Mouse (Mus musculus): ENCODE data around the gene Zfp738. TPM values are rescaled to one million over a fixed set of nuclear protein-coding genes. Genes with fewer than 3 reads are reported as not detected.

Gene Zfp738
- 3.3 TPM for polyA plus RNA-seq (2014; fragmentation: Illumina TruSeq; extraction: RNeasy Lipid Tissue Mini Kit (QIAGEN cat#74804); ENCODE audit: insufficient read depth, low read depth, low replicate concordance)

GRCm38 (mm10) chr13:67686971-67687370 lies at the start of gene Zfp738:
TSS of gene Zfp738 (minus strand) at chr13:67687071.

GRCm38 (mm10) chr13:67728641-67729318 lies 41.9 kb upstream of the Zfp738 start, which contains the start of gene Zfp65:
TSS of gene Zfp65 (minus strand) at chr13:67729173.

GRCm38 (mm10) chr13:67637294-67638007 lies 49.4 kb downstream of the Zfp738 start, which contains the start of the genes Gm49345 and Zfp729a:
TSS of gene Gm49345 (minus strand) at chr13:67637769.
TSS of gene Zfp729a (minus strand) at chr13:67637791.

GRCm38 (mm10) chr13:67609066-67609876 lies 77.6 kb downstream of the Zfp738 start, which contains the start of gene Zfp729b:
TSS of gene Zfp729b (minus strand) at chr13:67609707.

Other genes with a start within 250 kb of the Zfp738 start
- gene Zfp874a, start 235.4 kb downstream of the Zfp738 start, polyA plus RNA-seq (2014; fragmentation: Illumina TruSeq; extraction: RNeasy Lipid Tissue Mini Kit (QIAGEN cat#74804); ENCODE audit: insufficient read depth, low read depth, low replicate concordance) = 7.7 TPM
- 7.2 TPM for gene Zfp874b, start 202.8 kb downstream of the Zfp738 start, polyA plus RNA-seq (2014; fragmentation: Illumina TruSeq; extraction: RNeasy Lipid Tissue Mini Kit (QIAGEN cat#74804); ENCODE audit: insufficient read depth, low read depth, low replicate concordance)
- gene Zfp58, start 186.5 kb downstream of the Zfp738 start, polyA plus RNA-seq (2014; fragmentation: Illumina TruSeq; extraction: RNeasy Lipid Tissue Mini Kit (QIAGEN cat#74804); ENCODE audit: insufficient read depth, low read depth, low replicate concordance) = 5.1 TPM
- not detected for gene Gm26965, start 160.9 kb downstream of the Zfp738 start, polyA plus RNA-seq (2014; fragmentation: Illumina TruSeq; extraction: RNeasy Lipid Tissue Mini Kit (QIAGEN cat#74804); ENCODE audit: insufficient read depth, low read depth, low replicate concordance)
- gene Zfp87, start 160.9 kb downstream of the Zfp738 start, polyA plus RNA-seq (2014; fragmentation: Illumina TruSeq; extraction: RNeasy Lipid Tissue Mini Kit (QIAGEN cat#74804); ENCODE audit: insufficient read depth, low read depth, low replicate concordance) = 21.7 TPM
- 4.4 TPM for gene Zfp748, start 133.2 kb downstream of the Zfp738 start, polyA plus RNA-seq (2014; fragmentation: Illumina TruSeq; extraction: RNeasy Lipid Tissue Mini Kit (QIAGEN cat#74804); ENCODE audit: insufficient read depth, low read depth, low replicate concordance)
- gene Zfp729b, start 77.4 kb downstream of the Zfp738 start, polyA plus RNA-seq (2014; fragmentation: Illumina TruSeq; extraction: RNeasy Lipid Tissue Mini Kit (QIAGEN cat#74804); ENCODE audit: insufficient read depth, low read depth, low replicate concordance) = 3.4 TPM
- gene Gm49345, start 49.3 kb downstream of the Zfp738 start, polyA plus RNA-seq (2014; fragmentation: Illumina TruSeq; extraction: RNeasy Lipid Tissue Mini Kit (QIAGEN cat#74804); ENCODE audit: insufficient read depth, low read depth, low replicate concordance) = not detected
- 6.4 TPM for gene Zfp729a, start 49.3 kb downstream of the Zfp738 start, polyA plus RNA-seq (2014; fragmentation: Illumina TruSeq; extraction: RNeasy Lipid Tissue Mini Kit (QIAGEN cat#74804); ENCODE audit: insufficient read depth, low read depth, low replicate concordance)
- gene Zfp65, start 42.1 kb upstream of the Zfp738 start, polyA plus RNA-seq (2014; fragmentation: Illumina TruSeq; extraction: RNeasy Lipid Tissue Mini Kit (QIAGEN cat#74804); ENCODE audit: insufficient read depth, low read depth, low replicate concordance) = 3.7 TPM
- gene Zfp85, start 68.2 kb upstream of the Zfp738 start, polyA plus RNA-seq (2014; fragmentation: Illumina TruSeq; extraction: RNeasy Lipid Tissue Mini Kit (QIAGEN cat#74804); ENCODE audit: insufficient read depth, low read depth, low replicate concordance) = 3.4 TPM
- gene Zfp493, start 92.6 kb upstream of the Zfp738 start, polyA plus RNA-seq (2014; fragmentation: Illumina TruSeq; extraction: RNeasy Lipid Tissue Mini Kit (QIAGEN cat#74804); ENCODE audit: insufficient read depth, low read depth, low replicate concordance) = 1.5 TPM
- gene Zfp273, start 126.7 kb upstream of the Zfp738 start, polyA plus RNA-seq (2014; fragmentation: Illumina TruSeq; extraction: RNeasy Lipid Tissue Mini Kit (QIAGEN cat#74804); ENCODE audit: insufficient read depth, low read depth, low replicate concordance) = 2.9 TPM
- 2.6 TPM for gene Gm10037, start 144.0 kb upstream of the Zfp738 start, polyA plus RNA-seq (2014; fragmentation: Illumina TruSeq; extraction: RNeasy Lipid Tissue Mini Kit (QIAGEN cat#74804); ENCODE audit: insufficient read depth, low read depth, low replicate concordance)
- not detected for gene BC048507, start 176.3 kb upstream of the Zfp738 start, polyA plus RNA-seq (2014; fragmentation: Illumina TruSeq; extraction: RNeasy Lipid Tissue Mini Kit (QIAGEN cat#74804); ENCODE audit: insufficient read depth, low read depth, low replicate concordance)